Mouse (Mus musculus) CD4-positive naive resting alpha-beta T cell, adult 57 days (primary cell): ENCODE data around the gene Spa17. TPM values are rescaled to one million over a fixed set of nuclear protein-coding genes. Genes with fewer than 3 reads are reported as not detected.

Experiments used
- total RNA-seq: library from RNA; stranded (reverse); gene quantifications from one replicate; pipeline ENCODE4 v1.2.4, GENCODE M21; 2023

Spa17 gene
- 1.2 TPM for total RNA-seq

GRCm38 (mm10) chr9:37613182-37613910 lies at the start of gene Spa17:
Gene Spa17, minus strand, starts transcription at chr9:37613722.

GRCm38 (mm10) chr9:37656931-37657481 lies 43.5 kb upstream of the Spa17 start, which contains the start of gene Tbrg1:
Gene Tbrg1, minus strand, starts transcription at chr9:37657312.

GRCm38 (mm10) chr9:37554838-37555748 lies 58.4 kb downstream of the Spa17 start, which contains the start of gene Siae:
Gene Siae, plus strand, starts transcription at chr9:37555698.

Other genes starting within 250 kb of the Spa17 start
- not detected for gene Hepacam, start 246.4 kb downstream of the Spa17 start, total RNA-seq
- 0.44 TPM for gene Robo4, start 211.8 kb downstream of the Spa17 start, total RNA-seq
- not detected for gene Robo3, start 180.5 kb downstream of the Spa17 start, total RNA-seq
- 48.4 TPM for gene Msantd2, start 124.4 kb downstream of the Spa17 start, total RNA-seq
- gene Esam, start 85.6 kb downstream of the Spa17 start, total RNA-seq = 1.8 TPM
- not detected for gene Vsig2, start 74.5 kb downstream of the Spa17 start, total RNA-seq
- gene Nrgn, start 60.8 kb downstream of the Spa17 start, total RNA-seq = 5.4 TPM
- gene Siae, start 58.0 kb downstream of the Spa17 start, total RNA-seq = 7.2 TPM
- gene Tbrg1, start 43.6 kb upstream of the Spa17 start, total RNA-seq = 78.4 TPM
- not detected for gene Panx3, start 55.5 kb upstream of the Spa17 start, total RNA-seq
- gene Olfr160, start 102.5 kb upstream of the Spa17 start, total RNA-seq = not detected
- not detected for gene Olfr874, start 131.4 kb upstream of the Spa17 start, total RNA-seq
- gene Olfr875, start 158.1 kb upstream of the Spa17 start, total RNA-seq = not detected
- gene Olfr876, start 189.3 kb upstream of the Spa17 start, total RNA-seq = not detected
- not detected for gene Olfr877, start 240.5 kb upstream of the Spa17 start, total RNA-seq